Mouse (Mus musculus) midbrain, embryonic 10.5 days (tissue): ENCODE measurements around the gene Net1. TPM values are rescaled to one million over a fixed set of nuclear protein-coding genes. Genes with fewer than 3 reads are reported as not detected.

Experiments
- DNase-seq: peaks from one replicate; pipeline ENCODE4 v3.0.0-alpha.2; 2017; ENCODE audit warnings: low spot score
- H3K27ac ChIP-seq: fragments of 300-500 bp; sonication (generic); replicated peaks from 2 replicates; pipeline ENCODE4 v1.5.1; 2016; ENCODE audit warnings: mild to moderate bottlenecking
- H3K27me3 ChIP-seq: fragments of 300-500 bp; sonication (generic); 2 replicates; pipeline ENCODE4 v1.6.1; 2016; ENCODE audit warnings: low read depth, mild to moderate bottlenecking; ENCODE audit not compliant: poor library complexity, severe bottlenecking
- H3K36me3 ChIP-seq: fragments of 300-500 bp; sonication (generic); 2 replicates; pipeline ENCODE4 v1.6.1; 2016; ENCODE audit warnings: mild to moderate bottlenecking, moderate library complexity
- H3K4me1 ChIP-seq: fragments of 300-500 bp; sonication (generic); 2 replicates; pipeline ENCODE4 v1.6.1; 2016
- H3K4me3 ChIP-seq: fragments of 300-500 bp; sonication (generic); 2 replicates; pipeline ENCODE4 v1.5.1; 2016; ENCODE audit warnings: mild to moderate bottlenecking, moderate library complexity
- H3K9me3 ChIP-seq: fragments of 300-500 bp; sonication (generic); replicated peaks from 2 replicates; pipeline ENCODE4 v1.6.1; 2016; ENCODE audit warnings: mild to moderate bottlenecking
- WGBS: fragments of 180-500 bp; shearing (Covaris S2); methylation state at CpG from one replicate; pipeline ENCODE4 v1.1.7; 2016; 5-methylcytosine and 5-hydroxymethylcytosine counted together
- polyA plus RNA-seq: library from polyadenylated mRNA; unstranded; fragments of >200 nt; fragmentation: Nextera tagmentation; extraction: Ambion mirVana; gene quantifications from 2 replicates; pipeline ENCODE4 v1.2.1, GENCODE M21; 2016

The Net1 gene
- polyA plus RNA-seq, 1 experiment from 2014 or later: 45.7 TPM

- WGBS: 50% methylated on average over 4 of the region's 4 CpGs
- no peak for DNase-seq
- peaks cover 28% of the 10 kb centered on the region for H3K36me3 ChIP-seq
- H3K27me3 ChIP-seq: no peaks in the 10 kb centered on the region
- no peak overlapping the region for H3K4me3 ChIP-seq
- peaks cover 10% of the 10 kb centered on the region for H3K4me1 ChIP-seq
- H3K9me3 ChIP-seq: no peaks in the 10 kb centered on the region
- H3K27ac ChIP-seq: 0 out of 2 replicates have a peak overlapping the region, but pooled peaks have one; percentile 38
Observed at GRCm38 (mm10) chr13:3877679-3878220, 40.3 kb downstream of the Net1 start.

GRCm38 (mm10) chr13:3877185-3877584, 40.8 kb downstream of the Net1 start:
- 85% methylated on average over 6 of the region's 6 CpGs for WGBS
- no peak for DNase-seq
- Histone ChIP-seq H3K4me3 (no peak overlapping the region), H3K36me3 (peaks cover 23% of the 10 kb centered on the region), H3K27ac (peak overlapping the region; percentile 38; the same call in 1 of the 2 replicates), H3K9me3 (no peaks in the 10 kb centered on the region), H3K27me3 (no peaks in the 10 kb centered on the region), H3K4me1 (peaks cover 10% of the 10 kb centered on the region)

GRCm38 (mm10) chr13:3876448-3876847, 41.6 kb downstream of the Net1 start:
- Histone ChIP-seq H3K9me3 (no peaks in the 10 kb centered on the region), H3K27ac (no peak overlapping the region), H3K36me3 (peaks cover 16% of the 10 kb centered on the region), H3K4me1 (peaks cover 10% of the 10 kb centered on the region), H3K27me3 (no peaks in the 10 kb centered on the region), H3K4me3 (no peak overlapping the region)
- WGBS: 93% methylated on average over 6 of the region's 6 CpGs
- no peak for DNase-seq

DNA sequence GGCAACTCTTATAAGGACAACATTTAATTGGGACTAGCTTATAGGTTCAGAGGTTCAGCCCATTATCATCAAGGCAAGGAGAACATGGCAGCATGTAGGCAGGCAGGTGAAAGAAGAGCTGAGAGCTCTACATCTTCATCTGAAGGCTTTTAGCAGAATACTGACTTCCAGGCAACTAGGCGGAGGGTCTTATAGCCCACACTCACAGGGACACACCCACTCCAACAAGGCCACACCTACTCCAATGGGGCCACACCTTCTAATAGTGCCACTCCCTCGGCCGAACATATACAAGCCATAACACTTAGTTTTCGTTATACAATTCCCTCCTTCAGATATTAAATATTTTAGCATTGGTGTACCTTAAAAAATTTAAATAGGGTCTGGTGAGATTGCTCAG, 45.2 kb downstream of the Net1 start:
- Histone ChIP-seq H3K27me3 (no peaks in the 10 kb centered on the region), H3K9me3 (no peaks in the 10 kb centered on the region), H3K4me1 (peaks cover 8% of the 10 kb centered on the region), H3K36me3 (no peaks in the 10 kb centered on the region), H3K4me3 (no peak overlapping the region), H3K27ac (no peak overlapping the region)
- no peak for DNase-seq
- WGBS: 87% methylated on average over 4 of the region's 4 CpGs

GRCm38 (mm10) chr13:3869901-3870300, 48.1 kb downstream of the Net1 start:
- Histone ChIP-seq H3K36me3 (no peaks in the 10 kb centered on the region), H3K27me3 (no peaks in the 10 kb centered on the region), H3K9me3 (no peaks in the 10 kb centered on the region), H3K4me1 (no peaks in the 10 kb centered on the region), H3K27ac (no peak overlapping the region), H3K4me3 (no peak overlapping the region)
- no peak for DNase-seq

DNA sequence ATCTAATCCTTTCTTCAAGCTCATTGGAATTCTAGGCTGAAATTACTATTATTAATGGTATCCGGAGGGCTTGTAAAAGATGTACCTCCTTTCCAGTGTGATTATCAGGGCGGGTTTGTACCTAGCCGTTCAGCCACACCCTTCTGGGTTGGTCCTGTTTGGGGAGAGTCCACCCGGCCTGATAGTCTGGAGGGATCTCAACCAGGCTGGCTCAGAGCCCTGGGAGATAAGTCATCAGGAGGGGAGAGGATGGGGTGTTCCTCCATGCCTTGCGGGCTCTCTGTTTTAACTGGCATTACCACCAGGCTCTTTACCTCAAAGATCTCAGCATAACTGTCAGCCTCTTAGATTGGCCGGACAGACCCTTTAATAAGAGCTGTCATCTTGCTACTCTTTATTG, 50.9 kb downstream of the Net1 start:
- DNase-seq: no peak
- Histone ChIP-seq H3K9me3 (no peaks in the 10 kb centered on the region), H3K27me3 (no peaks in the 10 kb centered on the region), H3K4me1 (no peaks in the 10 kb centered on the region), H3K27ac (no peak overlapping the region), H3K36me3 (no peaks in the 10 kb centered on the region), H3K4me3 (no peak overlapping the region)
- WGBS: 85% methylated on average over 6 of the region's 6 CpGs

DNA sequence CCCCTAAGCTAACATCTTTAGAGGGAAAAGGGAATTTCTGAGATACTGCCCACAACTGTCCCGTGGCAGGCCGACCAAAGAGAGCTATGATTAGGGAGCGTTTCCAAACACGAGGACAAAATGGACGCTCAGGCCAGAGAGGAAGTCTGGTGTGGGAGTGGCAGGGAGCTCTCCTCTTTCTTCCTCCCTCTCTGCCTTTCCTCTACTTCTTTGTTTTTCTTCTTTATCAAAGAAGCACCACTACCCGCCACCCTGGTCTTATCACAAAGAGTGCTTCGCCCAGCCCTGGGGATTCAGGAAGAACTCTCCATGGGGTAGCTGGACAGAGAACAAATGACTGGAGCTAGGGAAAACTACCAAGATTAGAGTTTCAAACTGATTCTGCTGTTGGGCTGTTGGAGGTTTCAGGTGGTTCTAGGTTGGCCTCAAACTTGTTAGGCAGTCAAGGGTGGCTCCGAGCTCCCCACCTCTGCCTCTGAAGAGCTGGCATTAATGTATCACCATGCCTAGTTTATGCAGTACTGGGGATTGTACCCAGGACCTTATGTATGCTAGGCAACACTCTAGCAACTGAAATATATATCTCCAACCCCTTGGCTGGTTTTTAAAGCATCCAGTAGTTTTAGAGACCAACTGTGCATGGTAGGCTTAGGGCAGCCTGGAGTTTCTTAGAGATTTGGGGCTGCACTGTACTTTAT, 51.5 kb downstream of the Net1 start:
- H3K4me1 ChIP-seq: no peaks in the 10 kb centered on the region
- no peak overlapping the region; the same call in 1 of the 2 replicates for H3K27ac ChIP-seq
- no peaks in the 10 kb centered on the region for H3K27me3 ChIP-seq
- 87% methylated on average over 8 of the region's 8 CpGs for WGBS
- no peak for DNase-seq
- H3K9me3 ChIP-seq: no peaks in the 10 kb centered on the region
- no peak overlapping the region for H3K4me3 ChIP-seq
- H3K36me3 ChIP-seq: no peaks in the 10 kb centered on the region

GRCm38 (mm10) chr13:3865648-3866354, 52.2 kb downstream of the Net1 start:
- no peak overlapping the region; the same call in 1 of the 2 replicates for H3K27ac ChIP-seq
- H3K36me3 ChIP-seq: no peaks in the 10 kb centered on the region
- no peak for DNase-seq
- no peak overlapping the region for H3K4me3 ChIP-seq
- no peaks in the 10 kb centered on the region for H3K9me3 ChIP-seq
- no peaks in the 10 kb centered on the region for H3K4me1 ChIP-seq
- 84% methylated on average over 14 of the region's 14 CpGs for WGBS
- no peaks in the 10 kb centered on the region for H3K27me3 ChIP-seq

DNA sequence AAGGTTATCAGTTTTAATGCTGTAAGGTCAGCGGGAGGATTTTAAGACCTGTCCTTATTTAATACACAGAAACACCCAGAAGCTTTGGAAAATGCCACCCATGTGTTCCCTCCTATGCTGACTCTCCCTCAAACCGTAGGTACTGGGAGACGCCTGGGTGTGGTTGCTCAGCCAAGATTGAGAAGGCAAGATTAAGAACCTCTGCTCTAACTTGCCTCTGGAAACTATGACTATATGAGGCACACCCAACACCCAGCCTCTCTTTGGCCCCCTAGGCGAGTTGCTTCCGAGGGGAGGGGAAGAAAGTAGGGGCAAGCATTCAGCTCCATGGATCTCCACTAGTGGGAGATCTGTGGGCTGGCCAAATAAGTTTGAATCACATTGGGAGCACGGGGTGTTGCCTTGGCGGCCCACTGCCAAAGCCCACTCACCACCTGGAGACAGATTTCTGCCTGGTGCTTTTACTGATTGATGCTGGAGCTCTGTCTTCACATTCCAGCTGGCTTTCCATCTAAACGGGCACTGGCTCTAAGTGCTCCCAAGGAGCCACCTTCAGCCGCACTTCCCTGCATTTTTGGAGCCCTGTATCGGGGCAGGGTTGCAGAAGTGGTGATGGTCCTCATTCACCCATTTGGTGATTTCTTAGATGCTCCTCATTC, 55.0 kb downstream of the Net1 start:
- Histone ChIP-seq H3K27me3 (no peaks in the 10 kb centered on the region), H3K4me3 (no peak overlapping the region), H3K9me3 (no peaks in the 10 kb centered on the region), H3K4me1 (no peaks in the 10 kb centered on the region), H3K27ac (no peak overlapping the region), H3K36me3 (no peaks in the 10 kb centered on the region)
- no peak for DNase-seq
- WGBS: 87% methylated on average over 10 of the region's 10 CpGs

- Histone ChIP-seq H3K4me3 (no peak overlapping the region), H3K27ac (no peak overlapping the region), H3K9me3 (no peaks in the 10 kb centered on the region), H3K4me1 (no peaks in the 10 kb centered on the region), H3K36me3 (no peaks in the 10 kb centered on the region), H3K27me3 (no peaks in the 10 kb centered on the region)
- WGBS: 82% methylated on average over 3 of the region's 3 CpGs
- no peak for DNase-seq
Observed at GRCm38 (mm10) chr13:3862325-3862724, 55.7 kb downstream of the Net1 start.

- Histone ChIP-seq H3K9me3 (no peaks in the 10 kb centered on the region), H3K27me3 (no peaks in the 10 kb centered on the region), H3K36me3 (no peaks in the 10 kb centered on the region), H3K27ac (no peak overlapping the region), H3K4me3 (no peak overlapping the region), H3K4me1 (no peaks in the 10 kb centered on the region)
- no peak for DNase-seq
- WGBS: 89% methylated on average over 8 of the region's 8 CpGs
Observed at GRCm38 (mm10) chr13:3861251-3861650, 56.8 kb downstream of the Net1 start.

GRCm38 (mm10) chr13:3856252-3856651, 61.8 kb downstream of the Net1 start:
- Histone ChIP-seq H3K36me3 (no peaks in the 10 kb centered on the region), H3K27me3 (no peaks in the 10 kb centered on the region), H3K9me3 (no peaks in the 10 kb centered on the region), H3K4me3 (no peak overlapping the region), H3K27ac (no peak overlapping the region), H3K4me1 (no peaks in the 10 kb centered on the region)
- no peak for DNase-seq
- WGBS: 74% methylated on average over 1 of the region's 1 CpGs

DNA sequence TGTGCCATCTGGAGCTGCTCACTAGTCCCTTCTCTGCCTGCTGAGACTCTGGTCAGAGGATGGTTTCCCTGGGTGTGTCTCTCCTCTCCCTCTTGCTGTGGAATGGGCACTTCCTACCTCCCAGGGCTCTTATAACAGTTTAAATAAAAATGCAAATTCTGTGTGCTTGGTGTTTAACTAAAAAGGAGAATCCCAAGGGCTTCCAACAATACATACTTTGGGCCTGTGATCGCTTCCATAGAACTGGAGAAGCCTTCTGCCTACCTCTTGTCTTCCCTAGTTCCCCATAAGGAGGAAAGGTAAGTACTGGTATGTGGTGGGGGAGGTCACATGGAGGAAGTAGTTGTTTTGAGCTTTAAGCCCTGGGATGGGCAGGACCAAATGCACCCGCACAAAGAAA, 63.2 kb downstream of the Net1 start:
- no peaks in the 10 kb centered on the region for H3K9me3 ChIP-seq
- no peaks in the 10 kb centered on the region for H3K36me3 ChIP-seq
- 87% methylated on average over 2 of the region's 2 CpGs for WGBS
- DNase-seq: peak; percentile 2
- no peaks in the 10 kb centered on the region for H3K27me3 ChIP-seq
- H3K4me1 ChIP-seq: no peaks in the 10 kb centered on the region
- no peak overlapping the region for H3K27ac ChIP-seq
- no peak overlapping the region for H3K4me3 ChIP-seq
